Mouse (Mus musculus) stomach, embryonic 16.5 days (tissue): Measurements from ENCODE around the gene Pde8b. TPM values are rescaled to one million over a fixed set of nuclear protein-coding genes. Genes with fewer than 3 reads are reported as not detected.

ENCODE experiments used
- ATAC-seq: fragments of 200-750 bp; cut with Nextera tagmentation; 2 replicates; pipeline ENCODE4 v1.8.0; 2017; ENCODE audit warnings: moderate number of reproducible peaks, moderate TSS enrichment; ENCODE audit not compliant: insufficient read depth, low FRiP score
- H3K27ac ChIP-seq: fragments of 300-500 bp; sonication (generic); 2 replicates; pipeline ENCODE4 v1.5.1; 2014; ENCODE audit warnings: low read length
- H3K27me3 ChIP-seq: fragments of 300-500 bp; sonication (generic); 2 replicates; pipeline ENCODE4 v1.6.1; 2014; ENCODE audit warnings: low read length, control low read depth, mixed read lengths; ENCODE audit not compliant: control insufficient read depth, insufficient read depth
- H3K36me3 ChIP-seq: fragments of 300-500 bp; sonication (generic); 2 replicates; pipeline ENCODE4 v1.6.1; 2014; ENCODE audit warnings: low read length; ENCODE audit not compliant: control insufficient read depth, insufficient read depth
- H3K4me1 ChIP-seq: fragments of 300-500 bp; sonication (generic); 2 replicates; pipeline ENCODE4 v1.6.1; 2014; ENCODE audit warnings: low read length, control low read depth, mixed read lengths; ENCODE audit not compliant: control insufficient read depth, insufficient read depth
- H3K4me2 ChIP-seq: fragments of 300-500 bp; sonication (generic); 2 replicates; pipeline ENCODE4 v1.6.1; 2014; ENCODE audit warnings: low read depth, low read length, mixed read lengths
- H3K4me3 ChIP-seq: fragments of 300-500 bp; sonication (generic); replicated peaks from 2 replicates; pipeline ENCODE4 v1.5.1; 2014; ENCODE audit warnings: mild to moderate bottlenecking, low read length
- H3K9ac ChIP-seq: fragments of 300-500 bp; sonication (generic); 2 replicates; pipeline ENCODE4 v1.6.1; 2014; ENCODE audit warnings: low read length
- H3K9me3 ChIP-seq: fragments of 300-500 bp; sonication (generic); replicated peaks from 2 replicates; pipeline ENCODE4 v1.6.1; 2016; ENCODE audit warnings: low read length, control low read depth; ENCODE audit not compliant: control insufficient read depth
- WGBS: fragments of 180-500 bp; shearing (Covaris S2); extraction: QIAGEN DNeasy Blood & Tissue Kit; methylation state at CpG from one replicate; pipeline ENCODE4 v1.1.7; 2014; 5-methylcytosine and 5-hydroxymethylcytosine counted together
- polyA plus RNA-seq: library from polyadenylated mRNA; unstranded; fragments of >200 nt; fragmentation: Nextera tagmentation; extraction: Ambion mirVana; gene quantifications from 2 replicates; pipeline ENCODE4 v1.2.1, GENCODE M21; 2015

Pde8b gene
- polyA plus RNA-seq, 1 experiment from 2014 or later, result 5.8 TPM

DNA sequence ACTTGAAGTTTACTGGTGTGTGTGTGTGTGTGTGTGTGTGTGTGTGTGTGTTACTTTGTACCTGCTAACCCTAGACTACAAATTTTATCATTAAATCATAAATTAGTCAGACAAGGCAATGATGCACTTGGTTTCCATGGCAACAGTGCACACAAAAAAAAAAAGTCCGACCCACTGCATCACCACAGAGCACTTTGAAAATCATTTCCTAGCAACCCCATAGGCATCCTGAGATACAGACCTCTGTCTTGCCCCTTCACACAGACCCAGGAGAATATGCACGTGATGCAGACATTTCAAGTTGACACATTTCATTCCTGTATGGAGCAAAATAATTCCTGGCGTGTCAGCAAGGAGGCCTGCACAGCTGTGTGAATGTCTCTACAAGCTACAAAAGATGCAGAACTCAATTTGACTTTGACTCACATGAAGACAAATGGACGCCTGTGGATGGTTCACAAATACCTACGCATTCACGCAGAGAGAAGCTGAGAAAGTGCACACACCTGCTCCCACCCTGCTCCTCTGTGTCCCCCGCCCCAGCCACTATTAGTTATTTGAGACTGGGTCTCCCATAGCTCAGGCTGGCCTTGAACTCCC lies 53.9 kb downstream of the Pde8b start:
- Histone ChIP-seq H3K9ac (no peak overlapping the region), H3K4me2 (no peak overlapping the region), H3K27ac (no peak overlapping the region), H3K4me1 (no peaks in the 10 kb centered on the region), H3K4me3 (no peak overlapping the region), H3K27me3 (no peaks in the 10 kb centered on the region), H3K9me3 (no peaks in the 10 kb centered on the region), H3K36me3 (no peaks in the 10 kb centered on the region)
- WGBS, result 70% methylated on average over 7 of the region's 7 CpGs
- ATAC-seq, result no peak

DNA sequence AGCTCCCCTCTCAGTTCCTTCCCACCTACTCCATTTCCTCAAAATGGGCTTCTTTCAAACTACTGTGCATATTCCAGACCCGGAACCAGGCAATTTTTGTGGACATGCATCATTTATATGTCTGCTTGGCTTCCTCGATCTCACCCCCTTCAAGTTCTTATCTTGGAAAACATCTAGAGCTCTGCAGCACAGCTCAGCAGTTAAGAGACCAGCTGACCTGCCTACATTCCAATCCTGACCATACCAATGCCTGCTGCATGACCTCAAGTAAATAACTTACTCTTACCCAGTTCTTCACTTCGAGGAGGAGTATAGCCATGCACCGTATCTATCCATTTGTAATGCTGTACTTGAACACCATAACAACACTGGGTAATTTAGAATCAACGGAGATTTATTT lies 58.2 kb downstream of the Pde8b start:
- Histone ChIP-seq H3K9me3 (no peaks in the 10 kb centered on the region), H3K36me3 (no peaks in the 10 kb centered on the region), H3K4me1 (no peaks in the 10 kb centered on the region), H3K4me2 (no peak overlapping the region), H3K9ac (no peak overlapping the region), H3K4me3 (no peak overlapping the region), H3K27ac (no peak overlapping the region), H3K27me3 (no peaks in the 10 kb centered on the region)
- WGBS, result 62% methylated on average over 5 of the region's 5 CpGs
- ATAC-seq, result no peak

DNA sequence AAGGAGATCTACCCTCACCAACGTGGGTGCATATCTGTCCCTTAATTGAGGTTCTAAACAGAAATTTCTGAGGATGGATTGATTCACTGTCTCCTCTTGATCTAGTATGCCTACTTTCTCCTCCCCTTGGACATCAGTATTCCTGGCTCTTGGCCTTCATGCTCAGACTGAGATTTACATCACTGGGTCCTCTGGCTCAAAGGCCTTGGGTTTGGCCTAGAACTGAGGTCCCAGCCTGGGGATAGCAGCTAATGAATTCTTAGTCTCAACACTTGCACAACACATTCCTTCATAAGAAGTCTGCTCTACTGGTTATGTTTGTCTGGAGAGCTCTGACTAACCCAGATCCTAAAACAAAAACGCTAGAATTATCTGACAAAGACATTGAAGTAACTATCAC lies 61.0 kb downstream of the Pde8b start:
- H3K4me2 ChIP-seq, result no peak overlapping the region
- no peaks in the 10 kb centered on the region for H3K4me1 ChIP-seq
- ATAC-seq, result no peak
- 78% methylated on average over 2 of the region's 2 CpGs for WGBS
- no peak overlapping the region for H3K4me3 ChIP-seq
- no peaks in the 10 kb centered on the region for H3K27me3 ChIP-seq
- no peak overlapping the region for H3K9ac ChIP-seq
- H3K9me3 ChIP-seq, result no peaks in the 10 kb centered on the region
- no peaks in the 10 kb centered on the region for H3K36me3 ChIP-seq
- H3K27ac ChIP-seq, result no peak overlapping the region

GRCm38 (mm10) chr13:95187153-95187665 lies 62.9 kb downstream of the Pde8b start:
- Histone ChIP-seq H3K36me3 (no peaks in the 10 kb centered on the region), H3K9ac (no peak overlapping the region), H3K4me2 (no peak overlapping the region), H3K27ac (no peak overlapping the region), H3K4me3 (no peak overlapping the region), H3K27me3 (no peaks in the 10 kb centered on the region), H3K4me1 (no peaks in the 10 kb centered on the region), H3K9me3 (no peaks in the 10 kb centered on the region)
- whole genome bisulfite sequencing, result 85% methylated on average over 5 of the region's 5 CpGs
- ATAC-seq, result no peak

DNA sequence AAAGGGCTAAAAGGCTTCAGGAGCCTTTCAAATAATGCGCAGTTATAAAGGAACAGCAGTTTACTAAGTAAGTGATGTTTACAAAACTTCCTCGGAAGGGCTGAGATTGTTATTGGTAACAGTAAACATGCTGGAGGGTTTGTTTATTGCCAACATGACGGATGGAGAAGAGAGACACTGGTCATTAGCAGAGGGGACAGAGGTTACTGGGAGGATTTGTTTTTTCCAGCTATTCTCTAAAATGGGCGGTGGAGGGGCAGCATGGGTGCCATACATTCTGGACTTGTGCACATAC lies 63.4 kb downstream of the Pde8b start:
- H3K4me1 ChIP-seq, result no peaks in the 10 kb centered on the region
- H3K36me3 ChIP-seq, result no peaks in the 10 kb centered on the region
- H3K4me2 ChIP-seq, result no peak overlapping the region
- no peak for ATAC-seq
- no peaks in the 10 kb centered on the region for H3K27me3 ChIP-seq
- H3K9ac ChIP-seq, result no peak overlapping the region
- no peak overlapping the region for H3K27ac ChIP-seq
- WGBS, result 38% methylated on average over 4 of the region's 4 CpGs
- H3K4me3 ChIP-seq, result no peak overlapping the region
- H3K9me3 ChIP-seq, result no peaks in the 10 kb centered on the region

DNA sequence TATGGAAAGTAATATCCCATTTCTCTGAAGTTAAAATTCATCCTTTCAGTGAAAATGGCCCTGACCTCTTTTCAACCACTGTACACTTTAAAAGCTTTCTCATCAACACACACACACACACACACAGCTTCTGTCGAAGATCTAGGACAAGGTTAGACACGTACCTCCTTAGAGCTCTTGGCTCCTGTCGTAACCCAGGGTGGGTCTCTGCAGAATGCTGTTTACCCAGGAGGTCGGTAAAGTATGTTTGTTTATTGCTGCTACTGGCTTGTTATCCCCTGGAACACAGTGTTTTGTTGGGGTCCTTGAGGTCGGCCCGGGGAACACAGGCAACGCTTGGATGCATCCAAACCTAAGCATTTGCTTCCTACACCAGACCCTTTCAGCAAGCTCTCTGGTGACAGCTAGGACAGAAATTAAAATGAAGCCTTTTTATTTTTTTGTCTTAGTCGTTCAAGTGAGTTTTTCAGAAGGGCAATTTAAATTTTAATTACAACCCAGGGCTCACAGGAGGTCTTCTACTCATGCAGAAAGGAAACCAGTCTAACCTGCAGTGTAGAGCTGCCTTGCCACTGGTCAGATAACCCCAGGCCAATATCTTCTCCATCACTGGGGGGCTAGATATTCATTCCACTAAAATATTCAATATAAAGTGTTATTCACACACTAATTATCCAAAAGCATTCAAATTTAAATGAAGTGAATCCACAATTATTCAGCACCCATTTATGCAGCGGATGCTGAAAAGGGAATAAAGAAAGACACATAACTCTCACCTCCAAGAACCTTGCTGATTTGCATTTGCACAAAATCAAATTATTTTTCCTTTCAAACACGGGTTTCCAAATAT lies 64.0 kb downstream of the Pde8b start:
- Histone ChIP-seq H3K27me3 (no peaks in the 10 kb centered on the region), H3K4me3 (no peak overlapping the region), H3K27ac (no peak overlapping the region), H3K9me3 (no peaks in the 10 kb centered on the region), H3K36me3 (no peaks in the 10 kb centered on the region), H3K4me1 (no peaks in the 10 kb centered on the region), H3K9ac (no peak overlapping the region), H3K4me2 (no peak overlapping the region)
- no peak for ATAC-seq
- WGBS, result 30% methylated on average over 10 of the region's 10 CpGs

- Histone ChIP-seq H3K4me3 (no peak overlapping the region), H3K27me3 (no peaks in the 10 kb centered on the region), H3K9ac (no peak overlapping the region), H3K9me3 (no peaks in the 10 kb centered on the region), H3K36me3 (no peaks in the 10 kb centered on the region), H3K27ac (no peak overlapping the region), H3K4me1 (no peaks in the 10 kb centered on the region), H3K4me2 (no peak overlapping the region)
- ATAC-seq, result no peak
- 92% methylated on average over 2 of the region's 2 CpGs for WGBS
These were observed 66.5 kb downstream of the Pde8b start for GRCm38 (mm10) chr13:95183686-95184085.

DNA sequence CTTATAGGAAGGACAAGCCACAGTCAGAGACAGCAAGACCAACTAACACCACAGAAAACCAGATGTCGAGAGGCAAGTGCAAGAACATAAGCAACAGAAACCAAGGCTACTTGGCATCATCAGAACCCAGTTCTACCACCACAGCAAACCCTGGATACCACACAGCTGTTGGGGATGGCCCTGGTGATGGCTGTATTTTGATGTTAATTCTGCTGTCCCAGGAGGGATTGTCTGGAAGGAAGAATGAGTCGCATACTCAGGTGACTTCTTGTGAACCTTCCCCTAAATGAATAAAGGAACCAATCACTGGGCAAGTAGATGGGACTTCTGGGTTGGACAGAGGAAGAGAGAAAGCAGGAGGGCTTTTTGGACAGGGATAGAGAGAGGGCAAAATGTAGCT lies 69.9 kb downstream of the Pde8b start:
- Histone ChIP-seq H3K9ac (no peak overlapping the region), H3K9me3 (no peaks in the 10 kb centered on the region), H3K36me3 (no peaks in the 10 kb centered on the region), H3K4me1 (no peaks in the 10 kb centered on the region), H3K27ac (no peak overlapping the region), H3K27me3 (no peaks in the 10 kb centered on the region), H3K4me3 (no peak overlapping the region), H3K4me2 (no peak overlapping the region)
- no peak for ATAC-seq
- WGBS, result 91% methylated on average over 2 of the region's 2 CpGs

- H3K4me2 ChIP-seq, result no peak overlapping the region
- 41% methylated on average over 9 of the region's 9 CpGs for WGBS
- H3K9me3 ChIP-seq, result no peaks in the 10 kb centered on the region
- H3K27me3 ChIP-seq, result no peaks in the 10 kb centered on the region
- no peak overlapping the region for H3K27ac ChIP-seq
- no peak overlapping the region for H3K4me3 ChIP-seq
- H3K9ac ChIP-seq, result no peak overlapping the region
- no peaks in the 10 kb centered on the region for H3K36me3 ChIP-seq
- no peak for ATAC-seq
- no peaks in the 10 kb centered on the region for H3K4me1 ChIP-seq
These were observed 72.8 kb downstream of the Pde8b start for GRCm38 (mm10) chr13:95177326-95177725.
